Mouse (Mus musculus) embryonic facial prominence, embryonic 10.5 days (tissue): ENCODE results near the gene Zic2. TPM values are rescaled to one million over a fixed set of nuclear protein-coding genes. Genes with fewer than 3 reads are reported as not detected.

Source experiments
- DNase-seq: peaks from one replicate; pipeline ENCODE4 v3.0.0-alpha.2; 2017; ENCODE audit warnings: low spot score
- H3K27ac ChIP-seq: fragments of 300-500 bp; sonication (generic); replicated peaks from 2 replicates; pipeline ENCODE4 v1.5.1; 2016; ENCODE audit warnings: mild to moderate bottlenecking
- H3K27me3 ChIP-seq: fragments of 300-500 bp; sonication (generic); replicated peaks from 2 replicates; pipeline ENCODE4 v1.6.1; 2016; ENCODE audit warnings: low read depth, mild to moderate bottlenecking; ENCODE audit not compliant: poor library complexity, severe bottlenecking
- H3K36me3 ChIP-seq: fragments of 300-500 bp; sonication (generic); replicated peaks from 2 replicates; pipeline ENCODE4 v1.6.1; 2016; ENCODE audit warnings: mild to moderate bottlenecking, moderate library complexity
- H3K4me1 ChIP-seq: fragments of 300-500 bp; sonication (generic); 2 replicates; pipeline ENCODE4 v1.6.1; 2016
- H3K4me3 ChIP-seq: fragments of 300-500 bp; sonication (generic); 2 replicates; pipeline ENCODE4 v1.5.1; 2016; ENCODE audit warnings: mild to moderate bottlenecking, moderate library complexity
- H3K9me3 ChIP-seq: fragments of 300-500 bp; sonication (generic); 2 replicates; pipeline ENCODE4 v1.6.1; 2016; ENCODE audit warnings: mild to moderate bottlenecking
- WGBS: fragments of 180-500 bp; shearing (Covaris S2); methylation state at CpG from one replicate; pipeline ENCODE4 v1.1.7; 2016; 5-methylcytosine and 5-hydroxymethylcytosine counted together
- polyA plus RNA-seq: library from polyadenylated mRNA; unstranded; fragments of >200 nt; fragmentation: Nextera tagmentation; extraction: Ambion mirVana; gene quantifications from 2 replicates; pipeline ENCODE4 v1.2.1, GENCODE M21; 2016

Gene Zic2
- polyA plus RNA-seq = 2.2 and 2.4 TPM in 2 replicates

GRCm38 (mm10) chr14:122474891-122475556 lies at the start of gene Zic2:
TSS of gene Zic2 (plus strand) at chr14:122475435.
- H3K4me3 ChIP-seq = peak within 1 kb of the TSS; percentile 66
- under 1% methylated on average over 66 of the region's 73 CpGs for WGBS
- H3K9me3 ChIP-seq = no peaks in the 10 kb centered on the region
- DNase-seq = peak; percentile 83
- H3K36me3 ChIP-seq = peaks cover 5% of the 10 kb centered on the region; the same call in 1 of the 2 replicates
- peak within 1 kb of the TSS; percentile 82 for H3K27ac ChIP-seq
- H3K4me1 ChIP-seq = peaks cover 51% of the 10 kb centered on the region
- H3K27me3 ChIP-seq = peaks cover 99% of the 10 kb centered on the region

DNA sequence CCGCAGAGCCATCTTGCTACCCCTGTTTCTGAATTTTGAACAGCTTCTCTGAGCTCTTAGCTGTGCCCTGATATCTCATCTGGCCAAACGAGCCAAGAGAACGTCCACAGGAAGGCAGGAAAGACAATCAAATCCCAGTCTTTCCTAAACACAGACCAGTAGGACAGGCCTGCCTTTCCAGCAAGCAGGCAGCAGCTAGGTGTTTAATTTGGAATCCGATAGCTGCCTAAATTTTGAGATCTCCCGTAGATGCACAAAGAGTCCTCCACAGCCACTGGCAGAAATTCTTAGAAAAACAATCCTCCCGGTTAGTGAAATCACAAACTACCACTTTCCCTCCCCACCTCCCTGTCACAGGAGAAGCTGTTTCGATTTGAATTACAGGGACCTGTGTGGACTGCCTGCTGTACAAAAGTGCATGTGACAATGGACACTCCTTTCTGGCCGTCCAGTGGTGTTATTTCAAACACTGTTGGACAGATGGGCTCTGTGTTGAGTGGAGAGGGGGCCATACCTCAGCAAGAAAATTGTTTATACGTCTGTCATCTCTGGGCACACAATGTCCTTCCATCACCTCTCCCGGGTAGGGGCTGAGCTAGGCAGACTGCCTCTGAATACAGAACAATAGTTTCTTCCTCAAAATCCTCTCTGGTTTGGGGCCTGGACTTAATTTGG lies 48.6 kb upstream of the Zic2 start:
- H3K36me3 ChIP-seq = no peaks in the 10 kb centered on the region
- 44% methylated on average over 10 of the region's 10 CpGs for WGBS
- H3K27me3 ChIP-seq = peaks cover 11% of the 10 kb centered on the region; the same call in 1 of the 2 replicates
- no peak overlapping the region for H3K4me3 ChIP-seq
- H3K27ac ChIP-seq = 0 out of 2 replicates have a peak overlapping the region, but pooled peaks have one; percentile 37
- DNase-seq = no peak
- H3K4me1 ChIP-seq = peaks cover 24% of the 10 kb centered on the region
- H3K9me3 ChIP-seq = no peaks in the 10 kb centered on the region

DNA sequence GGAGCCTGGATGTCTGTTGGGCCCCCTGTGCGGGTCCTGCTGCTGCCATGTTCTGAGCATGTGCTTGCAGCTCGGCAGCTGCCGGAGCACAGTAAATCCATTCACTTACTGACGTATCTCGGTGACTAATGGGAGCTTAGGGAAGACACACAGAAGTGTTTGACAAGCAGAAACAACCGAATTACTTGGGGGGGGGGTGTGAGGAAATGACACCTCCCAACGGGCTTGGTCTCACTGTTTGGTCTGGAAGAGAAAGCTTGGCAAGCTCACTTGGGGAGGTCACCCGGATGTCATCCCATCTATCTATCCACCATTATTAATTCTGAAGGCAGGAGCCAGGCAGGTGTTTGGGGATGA lies 48.1 kb upstream of the Zic2 start:
- H3K27ac ChIP-seq = 0 out of 2 replicates have a peak overlapping the region, but pooled peaks have one; percentile 37
- H3K27me3 ChIP-seq = peaks cover 11% of the 10 kb centered on the region; the same call in 1 of the 2 replicates
- 49% methylated on average over 8 of the region's 8 CpGs for WGBS
- H3K36me3 ChIP-seq = no peaks in the 10 kb centered on the region
- H3K4me3 ChIP-seq = no peak overlapping the region
- peaks cover 24% of the 10 kb centered on the region for H3K4me1 ChIP-seq
- DNase-seq = no peak
- H3K9me3 ChIP-seq = no peaks in the 10 kb centered on the region

DNA sequence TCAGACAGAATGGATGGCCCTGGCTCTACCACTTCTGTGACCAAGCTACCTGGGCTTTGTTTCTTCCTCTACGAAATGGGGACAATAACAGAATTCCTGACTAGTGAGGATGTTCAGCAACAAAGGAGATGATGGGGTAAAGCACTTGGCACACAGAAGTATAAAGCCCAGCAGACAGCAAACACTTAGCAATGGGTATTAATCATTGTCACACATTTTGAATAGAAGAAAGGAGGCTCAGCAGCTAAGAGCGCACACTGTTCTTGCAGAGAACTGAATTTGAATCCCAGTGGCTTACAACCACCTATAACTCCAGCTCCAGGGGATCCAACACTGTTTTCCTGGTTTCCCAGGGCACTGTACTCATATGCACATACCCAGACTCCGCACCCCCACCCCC lies 47.6 kb upstream of the Zic2 start:
- Histone ChIP-seq H3K36me3 (no peaks in the 10 kb centered on the region), H3K9me3 (no peaks in the 10 kb centered on the region), H3K4me1 (peaks cover 27% of the 10 kb centered on the region), H3K27ac (no peak overlapping the region), H3K4me3 (no peak overlapping the region), H3K27me3 (peaks cover 11% of the 10 kb centered on the region; the same call in 1 of the 2 replicates)
- WGBS = 86% methylated on average over 3 of the region's 3 CpGs
- DNase-seq = no peak

GRCm38 (mm10) chr14:122432558-122432957 lies 42.7 kb upstream of the Zic2 start:
- 67% methylated on average over 3 of the region's 3 CpGs for WGBS
- H3K4me1 ChIP-seq = peaks cover 6% of the 10 kb centered on the region
- no peak for DNase-seq

DNA sequence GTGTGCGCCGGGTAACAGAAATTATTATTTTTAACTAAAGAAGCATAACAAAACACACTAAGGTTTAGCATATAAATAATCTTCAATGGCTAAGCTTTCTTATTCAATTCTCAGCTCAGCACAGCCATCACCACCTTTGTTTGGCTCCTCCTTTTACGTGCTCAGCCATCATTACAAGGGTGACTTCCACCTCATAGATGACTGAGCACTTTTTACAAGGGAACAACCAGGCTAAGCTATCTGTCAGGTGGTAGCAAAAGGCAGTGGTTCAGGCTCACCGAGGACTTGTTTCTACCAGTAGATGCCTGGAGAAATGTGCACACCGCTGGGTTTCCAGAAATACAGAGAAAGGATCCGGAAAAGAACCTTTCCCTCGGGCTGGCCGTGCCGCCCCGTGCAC lies 41.2 kb upstream of the Zic2 start:
- Histone ChIP-seq H3K4me3 (no peak overlapping the region), H3K4me1 (peaks cover 3% of the 10 kb centered on the region; the same call in 1 of the 2 replicates), H3K9me3 (no peaks in the 10 kb centered on the region), H3K36me3 (no peaks in the 10 kb centered on the region), H3K27me3 (0 out of 2 replicates have a peak, but pooled peaks cover 3% of the 10 kb centered on the region), H3K27ac (no peak overlapping the region)
- WGBS = 89% methylated on average over 10 of the region's 10 CpGs
- DNase-seq = no peak

More at GRCm38 (mm10) chr14:122432558-122432957, 42.7 kb upstream of the Zic2 start:
- H3K27ac ChIP-seq = no peak overlapping the region
- no peaks in the 10 kb centered on the region for H3K36me3 ChIP-seq
- no peaks in the 10 kb centered on the region for H3K9me3 ChIP-seq
- H3K4me3 ChIP-seq = no peak overlapping the region
- H3K27me3 ChIP-seq = peaks cover 3% of the 10 kb centered on the region; the same call in 1 of the 2 replicates

- Histone ChIP-seq H3K9me3 (no peaks in the 10 kb centered on the region), H3K4me3 (no peak overlapping the region), H3K27ac (no peak overlapping the region), H3K4me1 (peaks cover 5% of the 10 kb centered on the region), H3K36me3 (no peaks in the 10 kb centered on the region), H3K27me3 (peaks cover 3% of the 10 kb centered on the region; the same call in 1 of the 2 replicates)
- DNase-seq = no peak
- WGBS = 83% methylated on average over 10 of the region's 10 CpGs
Observed at GRCm38 (mm10) chr14:122436850-122437249, 38.4 kb upstream of the Zic2 start.

DNA sequence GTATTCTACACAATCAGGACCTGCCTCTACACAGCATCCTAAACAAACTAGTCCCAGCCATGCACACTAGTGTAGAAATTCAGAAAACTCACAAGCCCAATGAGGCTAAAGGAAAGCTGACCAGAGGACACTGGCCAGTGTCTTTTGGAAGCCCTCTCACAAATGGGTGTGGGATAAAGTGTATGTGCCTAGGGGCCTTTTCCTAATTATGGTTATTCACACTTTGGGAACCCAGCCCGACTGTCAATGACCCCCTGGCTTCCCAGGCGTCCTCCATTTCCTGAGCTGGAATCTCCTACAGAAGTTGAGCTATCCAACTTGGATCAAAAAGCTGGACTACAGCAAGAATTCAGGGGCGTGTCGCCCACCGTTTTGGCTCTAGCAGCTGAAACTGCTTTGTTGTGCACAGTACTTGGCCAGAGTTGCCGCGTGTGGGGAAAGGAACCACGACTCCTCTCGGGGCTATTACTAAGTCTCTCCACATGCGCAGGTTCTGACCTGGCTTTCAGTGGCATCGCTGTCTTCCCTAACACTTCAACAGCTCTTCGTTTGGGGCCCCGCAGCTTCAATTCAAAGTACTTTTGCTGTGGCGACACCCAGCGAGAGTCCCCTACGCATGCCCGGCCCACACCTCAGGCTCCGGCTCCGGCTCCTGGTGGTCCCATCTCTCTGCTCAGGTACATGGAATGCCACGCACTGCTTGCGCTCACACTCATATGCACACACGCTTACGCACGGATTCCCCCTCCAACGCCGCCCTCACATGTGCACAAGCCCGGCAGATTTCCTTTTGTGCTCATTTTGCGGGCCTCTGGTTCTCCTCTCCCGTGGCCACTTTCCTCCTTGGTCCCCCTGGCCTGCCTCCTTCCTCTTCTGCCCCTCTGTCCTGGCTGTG lies 25.4 kb upstream of the Zic2 start:
- 3% methylated on average over 29 of the region's 29 CpGs for WGBS
- peaks cover 45% of the 10 kb centered on the region for H3K4me1 ChIP-seq
- H3K27ac ChIP-seq = peak overlapping the region; percentile 82
- H3K27me3 ChIP-seq = peaks cover 98% of the 10 kb centered on the region
- H3K4me3 ChIP-seq = peak overlapping the region; percentile 61
- DNase-seq = peak; percentile 65
- H3K9me3 ChIP-seq = no peaks in the 10 kb centered on the region
- no peaks in the 10 kb centered on the region for H3K36me3 ChIP-seq

DNA sequence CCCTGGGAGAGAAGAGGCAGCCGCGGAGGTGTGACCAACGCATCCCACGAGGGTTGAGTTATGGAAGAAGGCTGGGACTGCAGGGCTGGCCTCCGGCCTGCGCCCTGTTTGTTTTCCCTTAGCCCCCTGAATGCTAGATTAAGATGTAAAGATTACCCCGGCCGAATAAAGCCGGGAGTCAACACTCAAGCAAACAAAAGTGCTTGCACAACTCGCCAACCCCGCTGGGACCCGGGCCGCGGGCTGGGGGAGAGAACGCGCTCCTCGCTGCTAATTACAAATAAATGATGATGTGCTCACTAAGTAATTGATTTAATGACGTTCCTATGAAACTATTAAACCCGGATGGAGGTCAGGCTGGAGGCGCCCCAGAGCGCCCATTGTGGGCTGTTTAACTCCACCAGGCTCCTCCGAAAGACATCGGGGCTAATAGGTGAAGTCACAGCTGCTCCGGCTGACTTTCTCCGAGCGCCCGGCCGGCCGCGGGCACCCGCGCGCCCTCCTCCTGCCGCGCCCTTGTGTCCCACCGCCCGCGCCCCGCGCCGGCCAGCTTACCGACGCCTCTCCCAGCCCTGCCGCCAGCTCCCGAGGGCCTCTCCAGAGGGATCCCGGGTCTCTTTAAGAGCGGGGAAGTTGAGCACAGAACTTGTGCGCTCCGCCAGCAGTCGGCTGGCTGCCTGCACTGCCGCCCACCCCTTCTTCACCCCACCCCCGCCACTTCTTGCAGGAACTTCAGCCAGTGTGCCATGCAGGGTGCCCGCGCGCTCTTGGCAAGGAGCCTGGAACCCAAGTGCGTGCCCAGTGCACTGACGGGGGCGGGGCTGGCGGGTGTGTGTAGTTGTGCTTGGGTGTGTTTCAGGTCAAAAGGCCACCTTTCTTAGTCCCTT lies 24.5 kb upstream of the Zic2 start, which contains the start of gene Gm5089:
Gene Gm5089 (minus strand): TSS at position 620 of the 887 bp plus-strand sequence.
- Histone ChIP-seq H3K4me3 (peak within 1 kb of the TSS; percentile 61), H3K4me1 (peaks cover 45% of the 10 kb centered on the region), H3K27ac (peak within 1 kb of the TSS; percentile 82), H3K27me3 (peaks cover 100% of the 10 kb centered on the region), H3K9me3 (no peaks in the 10 kb centered on the region), H3K36me3 (no peaks in the 10 kb centered on the region)
- peak; percentile 72 for DNase-seq
- under 1% methylated on average over 59 of the region's 59 CpGs for WGBS

DNA sequence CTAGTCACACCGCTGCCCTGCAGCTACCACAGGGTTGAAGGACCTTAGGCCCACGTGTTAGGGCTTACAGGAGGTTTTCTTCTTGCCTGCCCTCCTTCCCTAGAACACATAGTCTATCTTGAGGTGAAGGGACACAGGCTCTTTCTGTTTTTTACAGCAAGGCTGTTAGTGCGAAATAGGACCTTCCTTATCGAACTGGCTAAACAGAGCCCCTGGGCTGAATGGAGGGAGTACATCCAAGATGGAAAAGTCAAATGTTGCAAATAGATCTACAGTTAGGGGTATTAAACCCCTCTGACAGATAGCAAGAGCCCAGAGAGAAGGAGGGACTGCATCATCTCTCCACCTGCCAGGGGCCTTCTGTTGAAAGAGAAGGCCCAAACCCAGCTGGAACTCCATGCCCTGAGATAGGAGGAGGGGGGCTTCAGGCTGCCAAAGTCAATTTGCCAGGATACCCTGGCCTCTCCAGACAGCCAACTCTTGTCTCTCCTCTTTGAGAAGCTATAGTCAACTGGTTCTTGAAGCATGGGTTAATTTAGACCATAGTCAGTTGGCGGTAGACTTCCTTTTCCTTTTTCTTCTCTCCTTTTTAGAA lies 23.6 kb upstream of the Zic2 start:
- no peaks in the 10 kb centered on the region for H3K9me3 ChIP-seq
- H3K27ac ChIP-seq = no peak overlapping the region; the same call in 1 of the 2 replicates
- H3K36me3 ChIP-seq = no peaks in the 10 kb centered on the region
- 53% methylated on average over 5 of the region's 5 CpGs for WGBS
- DNase-seq = no peak
- no peak overlapping the region; the same call in 1 of the 2 replicates for H3K4me3 ChIP-seq
- peaks cover 45% of the 10 kb centered on the region for H3K4me1 ChIP-seq
- peaks cover 100% of the 10 kb centered on the region for H3K27me3 ChIP-seq

DNA sequence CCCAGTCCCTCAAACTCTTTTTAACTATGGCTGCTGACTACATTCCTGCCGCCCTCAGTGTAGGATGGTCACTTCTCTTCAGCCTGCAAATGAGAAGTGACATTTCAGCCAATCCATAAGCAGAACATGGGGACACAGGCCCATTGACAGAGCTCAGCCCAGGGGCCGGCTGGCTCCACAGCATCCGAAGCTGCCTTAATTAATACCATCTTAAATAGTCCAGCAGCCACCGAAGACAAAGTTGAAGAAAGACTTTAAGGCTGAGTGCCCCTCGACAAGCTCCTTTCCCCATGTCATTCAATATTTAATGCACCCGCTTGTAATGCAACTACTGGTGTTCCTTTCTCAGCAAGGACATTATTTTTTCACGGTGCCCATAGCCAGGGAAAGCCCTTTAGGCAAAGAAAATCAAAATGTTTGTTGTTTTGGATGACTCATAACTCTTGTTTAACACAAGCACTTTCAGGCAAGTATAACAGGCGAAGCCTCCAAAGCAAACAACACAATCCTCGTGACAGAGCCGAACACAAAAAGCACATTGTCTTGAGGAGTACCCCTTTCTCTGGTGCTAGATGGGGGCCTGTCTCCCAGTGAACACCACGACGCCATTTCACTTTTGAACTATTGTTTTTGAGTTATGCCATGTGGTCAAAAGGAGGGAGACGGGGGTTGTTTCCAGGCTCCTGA lies 22.4 kb upstream of the Zic2 start:
- peak overlapping the region; percentile 40 for H3K4me3 ChIP-seq
- H3K36me3 ChIP-seq = no peaks in the 10 kb centered on the region
- H3K9me3 ChIP-seq = no peaks in the 10 kb centered on the region
- peak; percentile 64 for DNase-seq
- 9% methylated on average over 13 of the region's 13 CpGs for WGBS
- peaks cover 45% of the 10 kb centered on the region for H3K4me1 ChIP-seq
- peak overlapping the region; percentile 73 for H3K27ac ChIP-seq
- peaks cover 88% of the 10 kb centered on the region for H3K27me3 ChIP-seq
